Mouse (Mus musculus): ENCODE results near the gene Slc31a1.
A peak's percentile ranks its signal among the peaks of the same experiment; 100 is the strongest.

Gene Slc31a1

GRCm38 (mm10) chr4:62366291-62366690 is 5.8 kb downstream of the Slc31a1 start:
- DNase-seq = no peak

- peak; percentile 36 for DNase-seq
Measured at GRCm38 (mm10) chr4:62367586-62367985, 7.1 kb downstream of the Slc31a1 start.

GRCm38 (mm10) chr4:62369091-62369490 is 8.6 kb downstream of the Slc31a1 start:
- no peak for DNase-seq

GRCm38 (mm10) chr4:62372410-62372809 is 11.9 kb downstream of the Slc31a1 start:
- DNase-seq = no peak

- no peak for DNase-seq
Measured at GRCm38 (mm10) chr4:62372818-62373520, 12.4 kb downstream of the Slc31a1 start.

GRCm38 (mm10) chr4:62373668-62374067 is 13.1 kb downstream of the Slc31a1 start:
- peak; percentile 26 for DNase-seq

- DNase-seq = no peak
Measured at GRCm38 (mm10) chr4:62374342-62374741, 13.8 kb downstream of the Slc31a1 start.

GRCm38 (mm10) chr4:62376123-62376522 is 15.6 kb downstream of the Slc31a1 start:
- DNase-seq = no peak

- no peak for DNase-seq
Measured at GRCm38 (mm10) chr4:62379724-62380381, 19.3 kb downstream of the Slc31a1 start.

GRCm38 (mm10) chr4:62383207-62383606 is 22.7 kb downstream of the Slc31a1 start:
- DNase-seq = no peak

GRCm38 (mm10) chr4:62383752-62384151 is 23.2 kb downstream of the Slc31a1 start:
- peak; percentile 19 for DNase-seq

- DNase-seq = no peak
Measured at GRCm38 (mm10) chr4:62384159-62384558, 23.6 kb downstream of the Slc31a1 start.

- no peak for DNase-seq
Measured at GRCm38 (mm10) chr4:62385439-62385838, 24.9 kb downstream of the Slc31a1 start.

- DNase-seq = peak; percentile 33
Measured at GRCm38 (mm10) chr4:62389592-62390512, 29.3 kb downstream of the Slc31a1 start.

- DNase-seq = no peak
Measured at GRCm38 (mm10) chr4:62391892-62392291, 31.4 kb downstream of the Slc31a1 start.

GRCm38 (mm10) chr4:62393459-62393858 is 32.9 kb downstream of the Slc31a1 start:
- DNase-seq = no peak

- DNase-seq = no peak
Measured at GRCm38 (mm10) chr4:62395806-62396205, 35.3 kb downstream of the Slc31a1 start.

GRCm38 (mm10) chr4:62397616-62398365 is 37.3 kb downstream of the Slc31a1 start:
- DNase-seq = no peak

- DNase-seq = no peak
Measured at GRCm38 (mm10) chr4:62398956-62399355, 38.4 kb downstream of the Slc31a1 start.

GRCm38 (mm10) chr4:62406133-62406532 is 45.6 kb downstream of the Slc31a1 start:
- no peak for DNase-seq

GRCm38 (mm10) chr4:62407730-62408582 is 47.4 kb downstream of the Slc31a1 start:
- peak; percentile 46 for DNase-seq
